Mouse (Mus musculus): ENCODE data around the gene Arid5b.

Gene Arid5b

DNA sequence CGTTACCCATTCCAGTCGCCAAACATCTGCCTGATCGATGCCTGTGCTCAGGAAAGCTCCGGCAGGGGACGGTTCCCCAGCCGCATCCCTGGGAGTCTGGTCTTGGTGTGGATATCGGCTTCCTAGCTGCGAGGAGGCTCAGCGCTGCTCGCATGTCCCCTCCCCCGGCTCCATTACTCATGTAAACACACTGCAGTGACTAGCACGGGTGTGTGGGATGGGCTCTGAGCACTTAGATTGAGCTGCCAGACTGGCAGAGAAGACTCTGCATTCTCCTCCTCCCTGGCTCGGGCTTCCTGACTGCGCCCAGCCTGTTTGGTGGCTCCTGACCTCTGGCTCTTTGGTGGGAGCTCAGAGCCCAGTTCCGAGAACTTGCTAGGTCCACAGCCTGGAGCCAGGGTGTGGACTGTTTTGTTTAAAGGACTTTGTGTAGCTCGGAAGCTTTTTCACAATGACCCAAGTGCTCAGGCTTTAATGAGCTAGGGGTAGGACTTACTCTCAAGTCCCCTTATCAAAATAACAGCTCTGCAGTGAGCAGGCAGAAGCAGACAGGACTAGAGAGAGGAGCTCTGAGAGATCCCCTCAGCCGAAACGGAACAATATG lies 142.0 kb downstream of the Arid5b start:
- DNase-seq (ENCODE audit: low spot score): peak; percentile 80

DNA sequence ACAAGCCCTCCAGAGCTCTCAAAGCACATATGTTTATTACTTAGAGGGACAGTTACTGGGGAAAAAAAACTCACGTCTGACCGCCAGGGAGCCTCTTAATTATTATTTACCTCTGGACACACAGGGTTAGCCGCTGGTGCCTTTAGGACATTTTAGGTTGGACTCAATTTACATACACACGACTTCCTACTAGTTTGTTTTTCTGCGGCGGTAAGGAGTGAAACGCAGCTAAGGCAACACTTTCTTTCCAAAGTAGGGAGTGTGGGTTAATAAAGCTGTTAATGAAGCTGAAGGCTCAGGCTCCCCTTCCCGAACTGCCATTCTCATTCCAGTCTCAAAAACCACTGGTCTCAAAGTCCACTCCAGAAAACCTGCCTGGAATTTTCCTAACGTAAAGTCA lies 142.5 kb downstream of the Arid5b start:
- DNase-seq (ENCODE audit: low spot score): no peak

DNA sequence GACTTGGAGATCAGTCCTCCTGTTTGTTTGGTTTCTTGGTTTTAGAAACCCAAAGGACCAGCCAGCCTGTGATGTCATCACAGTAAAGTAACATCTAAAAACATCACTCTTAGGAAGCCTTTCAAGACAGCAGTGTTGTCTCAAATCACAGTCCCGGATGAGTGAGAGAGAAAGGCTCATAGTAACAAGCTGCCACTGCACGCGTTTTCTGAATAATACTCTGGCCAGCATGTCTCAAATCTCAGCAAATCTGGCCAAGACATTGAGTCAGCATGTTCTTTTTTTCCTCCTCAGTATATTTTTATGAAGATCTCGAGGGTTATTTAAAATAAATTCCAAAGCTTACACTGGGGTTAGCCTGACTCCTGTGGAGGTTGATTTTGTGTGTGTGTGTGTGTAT lies 143.1 kb downstream of the Arid5b start:
- DNase-seq (ENCODE audit: low spot score): no peak

DNA sequence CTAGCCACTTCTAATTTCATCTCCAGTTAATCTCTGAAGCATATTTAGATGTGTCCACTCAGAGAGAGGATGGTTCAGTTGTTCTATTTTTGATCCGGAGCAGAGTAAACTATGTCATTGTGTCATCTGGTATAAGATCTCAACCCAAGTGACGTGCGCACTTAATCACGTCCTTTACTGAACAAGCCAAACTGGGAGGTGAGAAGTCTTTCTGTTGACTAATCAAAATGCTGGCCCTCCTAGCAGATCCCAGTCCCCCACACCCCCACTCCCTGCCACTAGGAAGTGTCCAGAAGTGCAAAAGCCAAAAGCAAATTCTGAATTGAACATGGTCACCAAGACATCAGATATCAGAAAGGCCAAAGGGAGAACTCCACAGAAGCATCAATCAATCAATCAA lies 144.0 kb downstream of the Arid5b start:
- no peak for DNase-seq (ENCODE audit: low spot score)

DNA sequence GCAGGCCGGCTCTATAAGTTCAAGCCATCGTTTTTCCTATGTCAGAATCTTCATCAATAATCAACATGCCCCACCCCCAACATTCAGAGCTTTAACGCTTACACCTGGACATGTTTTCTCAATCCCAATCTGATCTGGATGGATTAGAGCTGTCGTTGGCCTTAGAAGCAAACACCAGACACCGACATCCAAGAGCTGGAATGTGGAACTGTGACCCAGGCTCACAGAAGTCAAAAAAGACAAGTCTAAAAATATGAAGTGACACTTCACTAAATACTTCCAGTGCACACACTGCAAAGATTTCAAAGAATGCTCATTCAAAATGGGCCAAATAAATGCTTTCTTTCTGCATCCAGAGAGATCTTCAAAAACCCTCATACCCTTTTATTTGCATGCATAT lies 144.5 kb downstream of the Arid5b start:
- DNase-seq (ENCODE audit: low spot score): no peak

DNA sequence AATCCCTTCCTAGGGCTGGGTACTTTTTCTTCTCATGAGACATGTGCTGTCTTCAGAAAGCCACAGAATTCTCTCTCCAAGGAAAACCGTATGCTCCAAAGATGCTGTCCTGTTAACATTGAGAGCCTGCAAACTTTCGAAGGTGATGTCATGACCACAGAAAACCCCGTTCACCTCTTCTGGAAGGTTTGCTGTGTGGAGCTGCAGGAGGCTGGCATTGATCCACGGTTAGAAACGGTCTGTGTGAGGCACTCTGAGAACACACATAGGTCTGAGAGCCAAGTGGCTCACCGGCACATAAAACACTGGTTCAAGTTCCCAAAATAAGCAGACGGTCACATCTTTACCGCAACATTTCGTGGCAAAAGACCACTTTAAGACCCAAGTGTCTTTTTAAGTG lies 145.9 kb downstream of the Arid5b start:
- no peak for DNase-seq (ENCODE audit: low spot score)

DNA sequence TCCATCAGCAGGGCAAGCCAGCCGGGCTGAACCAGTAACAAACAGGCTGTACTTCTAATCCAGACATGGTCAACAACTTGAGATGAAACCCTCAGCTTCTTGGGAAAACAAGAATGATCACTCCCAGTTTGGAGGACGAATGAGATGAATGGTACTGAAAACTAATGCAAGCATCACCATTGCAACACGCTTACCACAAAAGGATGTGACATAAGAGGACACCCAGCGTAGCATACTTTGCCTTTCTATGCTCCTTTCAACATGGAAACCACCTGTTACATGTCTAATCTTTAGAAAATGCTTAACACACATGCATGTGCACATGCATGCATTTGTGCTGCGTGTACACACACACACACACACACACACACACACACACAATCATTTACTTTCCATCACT lies 146.4 kb downstream of the Arid5b start:
- no peak for DNase-seq (ENCODE audit: low spot score)

DNA sequence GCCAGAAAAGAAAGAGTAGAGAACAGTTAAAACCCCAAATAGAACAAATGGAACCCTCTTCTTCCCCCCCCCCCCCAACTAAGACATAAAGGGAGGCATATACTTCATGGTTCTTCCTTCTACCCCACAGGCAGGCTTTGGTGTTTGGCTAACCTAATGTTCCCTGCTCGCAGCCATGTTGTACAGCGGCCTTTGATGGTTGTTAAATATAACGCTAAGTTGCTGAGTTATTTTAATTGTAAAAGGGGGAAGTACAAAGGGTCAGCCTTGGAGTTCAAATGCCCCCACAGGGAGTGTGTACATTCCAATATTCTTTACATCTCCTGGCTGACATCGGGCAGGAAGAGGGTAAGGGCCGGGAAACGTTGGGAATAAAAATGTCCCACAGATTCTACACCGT lies 148.9 kb downstream of the Arid5b start:
- DNase-seq (ENCODE audit: low spot score): no peak

DNA sequence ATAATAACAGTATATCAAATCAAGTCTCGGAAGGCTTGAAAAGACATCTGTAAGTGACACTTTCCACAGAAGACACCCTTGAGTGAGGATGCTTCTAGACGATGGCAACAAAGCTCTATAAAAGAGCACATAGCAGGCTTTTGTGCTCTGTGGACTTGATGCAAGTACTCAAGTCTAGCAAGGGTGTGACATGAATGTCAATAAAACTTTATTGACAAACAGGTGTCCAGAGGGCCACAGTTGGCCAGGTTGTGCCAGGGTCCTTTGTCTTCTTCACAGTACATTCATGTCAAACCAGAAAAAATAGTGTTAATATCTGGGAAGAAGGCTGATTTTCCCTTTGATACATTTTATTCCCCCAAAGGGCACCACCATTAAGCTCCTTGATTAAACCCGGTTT lies 149.5 kb downstream of the Arid5b start:
- DNase-seq (ENCODE audit: low spot score): no peak

DNA sequence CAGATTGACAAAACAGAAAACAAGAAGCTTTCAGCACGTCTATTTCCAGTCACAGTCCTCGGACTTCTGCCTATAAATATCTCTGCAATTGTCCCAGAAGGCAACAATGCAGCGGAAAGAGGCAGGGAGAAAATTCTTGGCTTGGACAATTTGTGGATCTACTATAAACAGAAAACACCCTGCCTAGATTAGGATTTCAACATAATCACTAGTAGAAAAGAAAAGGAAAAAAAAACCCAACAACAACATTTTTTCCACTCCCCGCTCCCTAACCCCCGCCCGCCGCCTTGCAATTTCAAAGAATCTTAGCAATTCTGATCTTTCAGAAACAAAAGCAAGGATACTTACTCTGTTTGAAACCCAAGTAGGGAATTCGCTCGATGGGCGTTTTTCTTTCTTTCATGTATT lies 150.1 kb downstream of the Arid5b start:
- no peak for DNase-seq (ENCODE audit: low spot score)

DNA sequence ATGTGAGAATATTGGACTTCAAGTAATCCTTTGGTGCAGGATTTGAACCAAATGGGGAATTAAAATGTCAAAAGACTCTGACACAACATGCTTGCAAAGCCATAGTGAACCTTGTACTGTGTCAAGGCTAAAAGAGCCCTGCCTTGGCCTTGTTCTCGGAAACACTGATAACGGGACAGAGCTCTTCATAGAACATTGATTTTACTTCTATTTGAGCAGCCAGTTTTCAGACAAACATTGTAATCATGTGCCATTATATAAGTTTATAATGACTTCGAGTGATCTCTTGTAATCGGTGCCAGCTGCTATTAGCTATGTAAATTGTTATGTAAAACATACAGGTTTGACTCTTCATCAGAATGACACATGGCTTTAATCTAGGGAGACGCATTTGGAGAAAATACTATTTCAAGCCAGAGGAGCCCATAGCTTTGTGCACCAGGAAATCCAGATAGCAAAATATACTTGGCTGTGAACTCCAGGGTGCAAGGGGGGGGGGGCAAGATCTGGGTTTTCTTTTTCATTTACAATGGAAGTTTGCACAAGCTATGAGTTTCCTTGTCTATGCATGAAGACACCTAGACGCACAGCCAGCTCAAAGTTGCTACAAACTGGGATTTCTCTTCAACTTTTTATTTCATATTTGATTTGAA lies 150.8 kb downstream of the Arid5b start:
- DNase-seq (ENCODE audit: low spot score): no peak

DNA sequence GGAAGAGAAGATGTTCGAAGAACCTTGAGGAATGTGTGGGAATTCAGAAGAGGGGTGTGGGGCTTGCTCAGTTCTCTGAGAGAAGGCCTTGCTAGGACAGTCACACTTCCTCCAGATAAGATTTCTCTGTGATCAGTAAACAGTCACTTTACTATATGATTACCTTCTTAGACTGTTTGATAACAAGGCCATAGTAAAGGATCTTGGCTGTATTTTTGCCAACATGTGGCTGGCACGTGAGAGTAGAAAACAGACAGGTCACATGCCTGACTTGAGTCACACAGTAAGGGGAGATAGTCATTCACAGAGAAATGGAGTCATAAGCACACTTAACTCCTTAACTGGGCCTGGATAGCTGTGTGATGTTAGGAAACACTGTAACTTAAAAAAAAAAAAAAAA lies 151.4 kb downstream of the Arid5b start:
- no peak for DNase-seq (ENCODE audit: low spot score)

DNA sequence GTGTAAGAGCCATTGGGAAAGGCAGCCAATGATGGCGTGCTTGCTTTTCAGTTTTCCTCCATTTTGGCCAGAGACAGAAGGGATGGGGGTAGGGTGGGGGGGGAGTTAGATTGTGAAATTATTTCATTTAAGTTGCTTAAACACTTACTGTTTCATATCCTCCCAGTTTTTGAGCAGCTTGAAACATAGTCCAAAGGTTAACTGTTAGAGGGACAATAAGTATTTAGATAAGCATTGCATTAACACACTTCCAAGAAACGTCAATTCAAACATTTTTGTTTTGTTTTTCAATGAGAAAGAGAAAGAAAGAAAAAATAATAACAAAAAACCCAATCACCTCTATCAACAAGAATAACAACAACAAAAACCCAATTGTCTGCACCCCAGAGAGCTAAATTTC lies 152.0 kb downstream of the Arid5b start:
- DNase-seq (ENCODE audit: low spot score): no peak

DNA sequence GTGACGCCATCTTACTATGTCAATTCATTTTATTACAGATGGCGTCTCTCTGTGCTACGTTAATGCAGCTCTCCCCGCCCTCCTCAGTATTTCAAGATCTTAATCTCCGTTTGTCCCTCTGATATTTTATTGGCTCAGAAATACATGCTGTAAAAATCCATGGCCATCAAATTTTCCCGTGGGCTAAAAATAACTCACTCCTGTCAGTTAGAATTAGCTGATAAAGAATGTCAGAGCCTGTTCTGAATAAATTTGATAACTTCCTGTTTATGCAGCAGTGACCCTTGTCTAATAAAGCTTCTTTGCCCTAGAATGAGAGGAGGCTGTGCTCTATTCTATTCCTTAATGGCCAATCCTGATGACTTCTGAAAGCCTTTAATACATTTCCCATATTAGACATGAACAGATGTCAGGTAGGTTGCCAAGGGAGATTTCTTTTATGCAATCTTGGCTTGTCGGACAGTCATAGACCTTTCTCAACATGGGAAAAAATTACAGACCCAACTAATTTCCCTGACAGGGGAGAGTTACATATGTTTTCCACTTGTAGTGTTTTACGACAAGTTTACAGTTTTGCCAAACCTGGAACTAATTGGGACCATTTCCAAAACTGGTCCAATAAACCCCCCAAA lies 152.5 kb downstream of the Arid5b start:
- DNase-seq (ENCODE audit: low spot score): no peak

DNA sequence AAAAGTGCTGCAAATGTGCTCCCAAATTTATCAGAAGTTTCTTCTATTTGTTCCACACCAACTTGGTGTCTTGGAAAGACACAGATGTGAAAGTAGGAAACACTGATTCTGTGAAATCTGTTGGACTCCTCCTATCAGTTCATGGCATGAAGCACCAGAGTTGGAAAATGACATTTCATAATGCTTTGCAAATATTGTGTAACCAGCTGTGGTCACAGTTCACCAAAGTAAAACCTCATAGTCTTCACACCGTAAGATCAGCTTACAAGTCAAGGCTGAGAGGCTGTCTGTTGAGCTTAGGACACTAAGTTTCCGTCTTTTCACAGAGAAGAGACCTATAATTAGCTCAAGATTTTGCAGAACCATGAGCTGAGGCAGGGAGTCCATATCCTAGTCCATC lies 153.6 kb downstream of the Arid5b start:
- DNase-seq (ENCODE audit: low spot score): no peak

DNA sequence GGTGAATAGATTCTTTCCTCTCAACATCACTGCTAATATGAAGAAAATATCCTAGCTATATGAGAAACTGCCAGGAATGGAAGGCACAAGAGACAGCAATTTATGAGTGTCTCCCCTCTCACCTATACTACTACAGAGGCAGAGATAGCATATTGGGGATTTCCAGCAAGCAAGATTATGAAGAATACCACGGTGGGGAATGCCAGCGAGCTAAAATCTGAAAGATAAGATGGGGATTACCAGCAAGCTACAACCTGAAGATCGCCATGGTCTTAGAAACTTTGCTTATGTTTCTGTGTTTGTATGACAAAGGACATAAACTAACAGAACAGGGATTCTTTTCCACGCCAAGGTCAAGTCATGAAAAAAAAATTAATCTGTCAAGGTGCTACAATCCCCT lies 155.1 kb downstream of the Arid5b start:
- no peak for DNase-seq (ENCODE audit: low spot score)

DNA sequence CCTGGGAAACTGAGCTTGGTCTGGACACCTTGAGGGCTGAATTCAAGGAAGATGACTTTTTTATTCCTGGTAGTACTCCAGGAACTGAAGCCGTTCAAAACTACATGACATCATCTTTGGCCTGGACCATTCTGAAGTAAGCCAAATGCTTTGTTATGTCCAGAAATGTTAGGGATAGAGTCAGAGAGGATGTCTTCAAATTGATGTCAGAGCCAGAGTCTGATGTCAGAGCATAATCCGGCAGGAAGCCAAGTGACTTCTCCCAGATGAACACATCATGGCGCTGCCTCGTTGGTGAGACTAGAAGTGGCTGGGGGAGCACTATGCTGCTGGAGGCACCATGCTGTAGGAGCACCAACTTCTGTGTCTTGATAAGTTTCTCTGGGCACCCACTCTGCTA lies 156.6 kb downstream of the Arid5b start:
- no peak for DNase-seq (ENCODE audit: low spot score)

DNA sequence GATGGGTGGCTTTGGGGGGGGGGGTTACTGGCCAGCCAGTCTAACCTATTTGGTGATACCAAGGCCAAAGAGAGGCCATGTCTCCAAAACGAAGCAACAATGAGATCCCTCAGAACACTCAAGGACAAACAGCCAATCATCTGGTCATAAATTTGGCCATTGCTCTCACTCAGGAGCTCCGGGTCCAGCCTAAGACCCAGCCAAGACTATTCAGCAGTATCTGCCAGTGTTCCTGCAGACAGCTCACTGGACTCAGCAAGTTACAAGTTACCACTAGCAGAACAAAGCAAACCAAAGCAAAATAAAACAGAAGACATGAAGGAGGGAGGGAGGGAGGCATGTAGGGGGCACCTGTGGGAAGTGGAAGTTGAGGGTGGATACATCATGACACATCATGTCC lies 157.3 kb downstream of the Arid5b start:
- no peak for DNase-seq (ENCODE audit: low spot score)

DNA sequence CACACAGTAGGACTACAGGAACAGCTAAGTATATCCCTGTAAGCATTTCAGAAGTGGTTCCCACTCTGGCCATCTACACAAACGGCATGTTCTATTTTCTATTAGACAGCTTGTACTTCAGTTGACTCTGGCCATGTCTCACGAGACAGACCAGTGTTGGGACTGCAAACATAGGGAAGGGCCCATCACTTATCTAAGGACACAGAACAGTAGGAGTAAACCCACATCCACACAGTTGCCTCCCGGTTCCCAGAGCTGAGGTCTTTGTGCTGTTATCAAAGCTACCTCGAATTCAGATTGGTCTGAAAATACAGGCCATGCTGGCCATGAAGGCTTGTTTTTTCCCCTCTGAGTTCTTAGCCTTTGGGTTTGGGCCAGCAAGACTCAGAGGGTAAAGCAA lies 158.5 kb downstream of the Arid5b start:
- DNase-seq (ENCODE audit: low spot score): no peak

DNA sequence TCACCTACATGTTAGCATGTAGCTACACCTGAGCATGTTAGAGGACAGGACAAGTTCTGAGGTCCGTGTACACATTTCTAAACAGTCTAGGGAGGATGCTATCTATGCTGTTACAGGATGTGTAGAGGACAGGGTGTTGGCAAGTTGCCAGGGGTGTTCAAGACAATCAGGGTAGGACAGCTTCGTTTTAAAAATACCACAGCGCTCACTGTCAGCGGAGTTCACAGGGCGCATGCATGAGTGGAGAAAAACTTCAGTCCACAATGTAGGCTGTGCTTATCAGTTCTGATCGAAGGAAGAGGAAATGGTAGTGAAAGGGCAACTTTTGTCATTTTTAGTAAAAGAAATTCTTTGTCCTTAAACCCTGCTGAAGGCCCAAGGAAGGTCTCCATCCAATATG lies 159.3 kb downstream of the Arid5b start:
- DNase-seq (ENCODE audit: low spot score): no peak

DNA sequence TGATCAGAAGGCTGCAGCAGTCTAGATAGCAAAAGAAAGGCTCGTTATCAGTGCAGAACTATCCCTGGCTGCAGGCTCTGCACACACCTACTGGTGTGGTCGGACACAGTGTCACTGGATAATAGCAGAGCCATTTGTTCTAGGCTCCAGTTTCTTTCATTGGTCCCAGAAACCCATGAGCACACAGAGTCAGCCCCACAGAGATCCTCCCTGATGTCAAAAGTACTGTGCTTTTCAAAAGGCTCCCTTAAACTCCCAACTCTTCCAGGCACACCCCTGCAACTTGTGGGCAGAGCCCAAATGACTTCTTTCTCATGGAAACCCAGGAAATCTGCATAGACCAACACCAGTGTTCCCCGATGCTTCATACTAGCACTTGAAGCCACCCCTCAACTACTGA lies 163.6 kb downstream of the Arid5b start:
- DNase-seq (ENCODE audit: low spot score): no peak

DNA sequence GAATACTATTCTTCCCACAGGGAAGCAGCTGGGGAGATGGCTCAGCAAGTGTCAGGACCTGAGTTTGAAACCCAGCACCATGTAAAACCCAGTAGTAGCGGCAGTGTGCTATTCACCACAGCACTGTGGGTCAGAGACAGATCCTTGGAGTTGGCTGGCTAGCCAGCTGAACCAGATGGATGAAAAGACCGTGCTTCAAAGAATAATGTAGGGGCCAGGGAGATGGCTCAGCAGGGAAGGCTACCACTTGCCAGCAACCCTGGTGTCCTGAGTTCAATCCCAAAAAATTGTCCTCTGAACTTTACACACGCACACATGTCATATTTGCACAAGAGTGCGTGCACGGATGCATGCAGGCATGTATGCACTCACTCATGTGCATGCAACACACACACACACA lies 164.9 kb downstream of the Arid5b start:
- no peak for DNase-seq (ENCODE audit: low spot score)

DNA sequence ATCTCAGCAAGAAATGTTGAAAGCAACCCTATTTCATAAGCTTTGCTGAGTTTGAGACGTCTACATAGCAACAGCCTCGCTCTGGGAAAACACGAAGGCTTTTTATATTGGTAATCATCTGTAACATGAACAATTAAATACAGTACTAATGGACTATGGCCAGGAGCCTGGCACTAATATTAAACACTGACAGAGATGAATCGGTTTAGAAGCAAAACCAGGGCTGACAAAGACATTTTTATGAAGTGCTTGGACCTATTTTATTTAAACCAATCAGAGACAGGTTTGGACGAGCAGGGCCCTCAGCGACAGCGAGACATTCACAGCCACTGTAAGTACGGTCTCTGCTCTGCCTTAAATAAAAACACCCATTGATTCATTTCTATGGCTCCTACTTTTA lies 165.6 kb downstream of the Arid5b start:
- DNase-seq (ENCODE audit: low spot score): no peak

DNA sequence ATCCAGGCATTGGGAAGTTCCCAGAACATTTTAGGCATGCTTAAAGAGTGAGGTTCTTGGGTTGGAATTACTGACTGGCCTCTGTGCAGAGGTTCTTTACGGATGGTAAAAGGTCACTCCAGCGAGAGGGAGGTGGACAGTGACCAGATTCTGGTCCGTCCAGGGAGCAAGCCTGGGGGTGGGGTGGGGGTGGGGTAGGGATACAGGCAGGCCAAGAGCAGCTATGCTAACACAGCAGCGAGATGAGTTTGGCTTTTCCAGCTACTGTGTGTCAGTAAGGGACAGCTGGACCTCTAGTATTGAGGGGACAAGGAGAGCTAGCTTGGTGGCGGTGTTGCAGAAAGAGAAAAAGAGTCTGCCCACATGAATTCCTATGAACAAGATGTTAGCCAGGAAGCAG lies 167.9 kb downstream of the Arid5b start:
- no peak for DNase-seq (ENCODE audit: low spot score)

Measured in ovary, postnatal 36 days (tissue).